Mouse (Mus musculus) kidney, embryonic 16.5 days (tissue): Measurements from ENCODE around the gene Vdac2. TPM values are rescaled to one million over a fixed set of nuclear protein-coding genes. Genes with fewer than 3 reads are reported as not detected.
A peak's percentile ranks its signal among the peaks of the same experiment; 100 is the strongest.

ENCODE experiments used
- ATAC-seq: fragments of 200-750 bp; cut with Nextera tagmentation; 2 replicates; pipeline ENCODE4 v1.8.0; 2017; ENCODE audit warnings: moderate TSS enrichment; ENCODE audit not compliant: low FRiP score, low TSS enrichment
- H3K27ac ChIP-seq: fragments of 300-500 bp; sonication (generic); 2 replicates; pipeline ENCODE4 v1.5.1; 2014; ENCODE audit warnings: low read length
- H3K27me3 ChIP-seq: fragments of 300-500 bp; sonication (generic); 2 replicates; pipeline ENCODE4 v1.6.1; 2014; ENCODE audit warnings: low read length, control low read depth, mixed read lengths; ENCODE audit not compliant: insufficient read depth
- H3K36me3 ChIP-seq: fragments of 300-500 bp; sonication (generic); 2 replicates; pipeline ENCODE4 v1.6.1; 2014; ENCODE audit warnings: low read length, control low read depth, mixed read lengths; ENCODE audit not compliant: insufficient read depth
- H3K4me1 ChIP-seq: fragments of 300-500 bp; sonication (generic); 2 replicates; pipeline ENCODE4 v1.6.1; 2014; ENCODE audit warnings: low read length, control low read depth, mixed read lengths; ENCODE audit not compliant: insufficient read depth
- H3K4me2 ChIP-seq: fragments of 300-500 bp; sonication (generic); replicated peaks from 2 replicates; pipeline ENCODE4 v1.6.1; 2014; ENCODE audit warnings: low read depth, low read length
- H3K4me3 ChIP-seq: fragments of 300-500 bp; sonication (generic); 2 replicates; pipeline ENCODE4 v1.5.1; 2014; ENCODE audit warnings: mild to moderate bottlenecking, low read length
- H3K9ac ChIP-seq: fragments of 300-500 bp; sonication (generic); replicated peaks from 2 replicates; pipeline ENCODE4 v1.6.1; 2014; ENCODE audit warnings: low read length
- H3K9me3 ChIP-seq: fragments of 300-500 bp; sonication (generic); 2 replicates; pipeline ENCODE4 v1.6.1; 2016; ENCODE audit warnings: low read length, control low read depth
- WGBS: fragments of 180-500 bp; shearing (Covaris S2); extraction: QIAGEN DNeasy Blood & Tissue Kit; methylation state at CpG from one replicate; pipeline ENCODE4 v1.1.7; 2014; 5-methylcytosine and 5-hydroxymethylcytosine counted together
- polyA plus RNA-seq: library from polyadenylated mRNA; unstranded; fragments of >200 nt; fragmentation: Nextera tagmentation; extraction: Ambion mirVana; gene quantifications from 2 replicates; pipeline ENCODE4 v1.2.1, GENCODE M21; 2015

Vdac2 gene
- polyA plus RNA-seq, 1 experiment from 2014 or later = 350 TPM

DNA sequence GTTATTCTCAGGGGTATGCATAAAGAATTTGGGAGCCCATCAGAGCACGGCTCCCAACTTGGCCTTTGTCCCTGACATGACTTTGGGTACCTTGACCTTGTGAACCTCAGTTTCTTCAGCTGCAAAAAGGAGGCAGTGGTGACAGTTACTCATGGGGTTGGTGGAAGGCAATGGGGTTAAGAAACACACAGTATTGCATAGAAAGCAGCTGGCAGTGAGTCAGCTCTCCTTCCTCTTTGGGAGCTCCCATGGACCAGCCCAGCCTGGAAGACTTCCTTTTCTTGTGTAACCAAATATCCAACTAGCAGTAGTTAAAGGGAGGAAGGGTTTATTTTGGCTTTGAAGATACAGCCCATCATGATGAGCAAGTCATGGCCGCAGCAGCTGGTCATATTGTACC lies 65.4 kb downstream of the Vdac2 start:
- H3K9me3 ChIP-seq = no peaks in the 10 kb centered on the region
- no peaks in the 10 kb centered on the region for H3K36me3 ChIP-seq
- no peak overlapping the region for H3K4me3 ChIP-seq
- peaks cover 19% of the 10 kb centered on the region for H3K4me1 ChIP-seq
- ATAC-seq = no peak
- no peaks in the 10 kb centered on the region for H3K27me3 ChIP-seq
- no peak overlapping the region for H3K9ac ChIP-seq
- WGBS = 47% methylated on average over 2 of the region's 2 CpGs
- no peak overlapping the region for H3K4me2 ChIP-seq
- no peak overlapping the region; the same call in 1 of the 2 replicates for H3K27ac ChIP-seq

DNA sequence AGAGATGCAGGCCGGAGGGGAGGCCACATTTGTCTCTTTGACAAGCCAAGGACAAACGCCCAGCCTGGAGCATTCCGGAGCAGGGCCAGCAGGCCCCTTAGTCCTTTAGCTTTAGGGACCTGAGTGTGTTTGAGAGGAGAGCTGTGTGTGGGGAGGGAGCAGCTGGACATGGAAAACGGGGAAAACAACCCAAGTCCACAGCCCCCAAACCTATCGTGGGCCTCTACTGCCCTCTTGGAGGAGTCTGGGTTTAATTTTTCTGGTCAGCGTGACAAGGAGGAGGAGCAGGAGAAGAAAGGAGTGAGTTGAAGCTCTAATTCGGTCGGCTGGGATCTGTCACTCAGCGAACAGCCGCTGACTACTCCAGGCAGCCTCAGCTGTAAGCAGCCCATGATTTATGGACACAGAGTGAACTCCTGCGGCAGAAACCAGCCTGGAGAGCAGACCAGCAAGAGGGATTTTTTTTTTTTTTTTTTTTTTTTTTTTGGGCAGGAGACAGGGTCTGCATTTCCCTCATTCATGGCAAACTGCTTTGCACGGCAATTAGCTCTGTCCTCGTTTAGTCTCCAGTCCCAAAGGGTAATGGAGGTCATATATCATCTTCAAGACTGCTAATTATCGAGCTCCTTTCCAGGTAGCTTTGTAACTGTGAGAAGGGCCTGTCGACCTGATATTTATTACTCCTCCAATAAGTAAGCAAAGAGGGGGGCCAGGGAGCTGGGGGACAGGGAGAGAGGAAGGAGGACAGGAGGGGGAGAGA lies 66.7 kb downstream of the Vdac2 start:
- H3K27me3 ChIP-seq = no peaks in the 10 kb centered on the region
- peaks cover 19% of the 10 kb centered on the region for H3K4me1 ChIP-seq
- no peak overlapping the region for H3K4me3 ChIP-seq
- H3K9ac ChIP-seq = peak overlapping the region; percentile 2; the same call in 1 of the 2 replicates
- no peaks in the 10 kb centered on the region for H3K36me3 ChIP-seq
- peak overlapping the region; percentile 22 for H3K4me2 ChIP-seq
- ATAC-seq = peak; percentile 95
- WGBS = 4% methylated on average over 15 of the region's 15 CpGs
- peaks cover 6% of the 10 kb centered on the region; the same call in 1 of the 2 replicates for H3K9me3 ChIP-seq
- H3K27ac ChIP-seq = peak overlapping the region; percentile 77

DNA sequence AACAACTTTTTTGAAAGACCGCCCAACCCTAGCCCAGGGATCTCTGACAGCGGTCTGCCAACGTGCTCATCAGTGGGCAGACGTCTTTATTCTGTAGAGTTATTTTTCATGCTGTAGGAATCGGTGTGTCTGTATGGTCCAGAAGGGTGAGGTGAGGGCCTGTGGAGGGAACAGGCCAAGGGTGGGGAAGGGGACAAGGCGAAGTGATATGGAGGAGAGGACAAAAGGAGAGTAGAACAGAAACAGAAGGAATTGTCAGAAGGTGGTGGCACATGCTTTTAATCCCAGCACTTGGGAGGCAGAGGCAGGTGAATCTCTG lies 67.3 kb downstream of the Vdac2 start:
- H3K27ac ChIP-seq = no peak overlapping the region
- H3K9ac ChIP-seq = 0 out of 2 replicates have a peak overlapping the region, but pooled peaks have one; percentile 2
- no peaks in the 10 kb centered on the region for H3K36me3 ChIP-seq
- 25% methylated on average over 6 of the region's 6 CpGs for WGBS
- H3K4me1 ChIP-seq = peaks cover 19% of the 10 kb centered on the region
- H3K4me3 ChIP-seq = no peak overlapping the region
- H3K9me3 ChIP-seq = peaks cover 6% of the 10 kb centered on the region; the same call in 1 of the 2 replicates
- no peaks in the 10 kb centered on the region for H3K27me3 ChIP-seq
- H3K4me2 ChIP-seq = peak overlapping the region; percentile 22
- ATAC-seq = no peak

Other genes starting within 250 kb of the Vdac2 start
- 0.22 TPM in 1 of 2 replicates, not detected in the other for gene Dupd1, start 110.7 kb upstream of the Vdac2 start, polyA plus RNA-seq
- 8.7 and 11.1 TPM in 2 replicates for gene Samd8, start 74.7 kb upstream of the Vdac2 start, polyA plus RNA-seq
- gene Dusp13, start 74.1 kb upstream of the Vdac2 start, polyA plus RNA-seq = 0.14 and 0.17 TPM in 2 replicates
- gene Comtd1, start 23.7 kb downstream of the Vdac2 start, polyA plus RNA-seq = 30.8 and 36.2 TPM in 2 replicates
- gene Zfp503, start 164.4 kb downstream of the Vdac2 start, polyA plus RNA-seq = 24.6 and 27.5 TPM in 2 replicates
- gene Lrmda, start 194.5 kb downstream of the Vdac2 start, polyA plus RNA-seq = 0.45 and 0.76 TPM in 2 replicates